Mouse (Mus musculus) liver (tissue): Measurements from ENCODE around the gene Hsd17b2.

Experiments
- DNase-seq: peaks from one replicate; pipeline ENCODE4 v3.0.0-alpha.2; 2020; ENCODE audit warnings: mixed read lengths

Hsd17b2 gene

DNA sequence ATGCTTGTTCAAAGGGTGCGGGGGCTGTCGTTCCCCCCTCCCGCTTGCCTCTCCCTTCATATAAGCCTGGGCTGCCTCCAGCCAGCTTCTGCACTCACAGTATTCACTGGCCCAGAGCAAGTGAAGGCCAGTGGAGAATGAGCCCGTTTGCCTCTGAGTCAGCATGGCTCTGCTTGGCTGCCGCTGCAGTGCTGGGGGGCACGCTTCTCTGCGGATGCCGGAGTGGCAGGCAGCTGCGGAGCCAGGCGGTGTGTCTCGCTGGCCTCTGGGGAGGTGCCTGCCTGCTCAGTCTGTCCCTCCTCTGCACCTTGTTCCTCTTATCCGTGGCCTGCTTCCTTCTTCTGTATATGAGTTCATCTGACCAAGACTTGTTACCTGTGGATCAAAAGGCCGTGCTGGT is at the start of gene Hsd17b2:
TSS of gene Hsd17b2 (plus strand) at position 46 of the 400 bp plus-strand sequence.
- no peak for DNase-seq

GRCm38 (mm10) chr8:117652318-117652717 is 49.4 kb upstream of the Hsd17b2 start:
- no peak for DNase-seq

GRCm38 (mm10) chr8:117658990-117659389 is 42.7 kb upstream of the Hsd17b2 start:
- no peak for DNase-seq

DNA sequence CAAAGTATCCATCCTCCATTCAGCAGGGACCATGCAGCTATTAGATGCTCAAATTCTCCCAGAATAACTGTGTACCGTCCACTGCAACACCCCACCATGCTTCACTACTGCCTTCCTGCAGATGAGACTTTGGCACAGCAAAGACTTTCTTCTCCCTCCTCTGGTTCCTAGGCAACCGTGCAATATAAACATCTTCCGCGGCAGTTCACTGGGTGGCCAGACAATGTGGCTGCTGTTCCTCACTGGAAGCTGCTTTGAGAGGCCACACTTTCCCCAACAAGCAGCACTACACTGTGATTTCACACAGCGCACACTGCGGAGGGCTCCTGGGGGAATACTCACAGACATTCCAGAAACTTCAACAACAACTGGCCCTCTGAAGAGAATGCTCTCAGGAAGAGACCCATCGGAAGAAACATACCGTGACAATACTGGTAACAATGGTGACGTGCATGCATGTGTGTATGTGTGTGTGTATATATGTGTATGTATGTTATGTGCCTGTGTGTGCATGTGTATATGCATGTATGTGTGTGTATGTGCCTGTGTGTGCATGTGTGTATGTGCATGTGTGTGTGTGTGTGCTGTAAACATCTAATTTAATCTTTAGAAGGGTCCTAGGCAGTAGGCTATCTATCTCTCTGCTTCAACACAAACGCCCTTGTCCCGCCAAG is 41.2 kb upstream of the Hsd17b2 start:
- no peak for DNase-seq

DNA sequence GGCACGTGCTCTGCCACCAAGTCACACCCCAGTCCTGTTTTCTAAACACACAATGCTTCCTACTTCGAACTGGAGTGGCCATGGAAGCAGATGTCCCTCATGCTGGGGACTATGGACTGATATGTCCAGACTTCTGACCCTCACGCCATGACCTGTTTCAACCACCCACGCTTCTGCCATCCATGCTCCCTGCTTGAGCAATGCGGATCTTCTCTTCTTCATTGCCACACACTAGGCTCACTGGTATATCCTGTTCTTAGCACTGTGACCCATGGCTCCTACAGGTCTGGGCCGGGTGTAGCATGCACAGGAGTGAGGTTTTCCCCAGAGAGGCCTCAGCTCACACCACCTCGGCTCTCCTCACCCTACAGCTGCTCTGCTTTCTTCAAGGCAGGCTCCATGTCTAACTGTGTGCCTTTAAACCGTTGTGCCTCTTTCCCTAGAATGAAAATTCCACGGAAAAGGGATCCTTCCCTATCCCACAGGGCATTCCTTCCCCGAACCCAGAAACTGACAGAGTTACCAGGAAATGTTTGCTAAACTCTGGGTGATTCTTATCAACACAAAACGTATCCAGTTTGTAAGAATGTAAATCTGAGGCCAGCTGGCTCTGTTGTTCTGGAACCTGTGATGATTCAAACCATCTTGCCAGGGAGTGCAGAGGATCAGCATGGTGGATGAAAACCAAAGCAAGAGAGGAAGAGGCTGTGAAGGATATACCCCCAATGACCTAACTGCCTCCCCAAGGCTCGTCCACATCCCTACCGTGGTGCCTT is 34.2 kb upstream of the Hsd17b2 start:
- DNase-seq = no peak

- no peak for DNase-seq
Observed at GRCm38 (mm10) chr8:117670461-117670860, 31.2 kb upstream of the Hsd17b2 start.

DNA sequence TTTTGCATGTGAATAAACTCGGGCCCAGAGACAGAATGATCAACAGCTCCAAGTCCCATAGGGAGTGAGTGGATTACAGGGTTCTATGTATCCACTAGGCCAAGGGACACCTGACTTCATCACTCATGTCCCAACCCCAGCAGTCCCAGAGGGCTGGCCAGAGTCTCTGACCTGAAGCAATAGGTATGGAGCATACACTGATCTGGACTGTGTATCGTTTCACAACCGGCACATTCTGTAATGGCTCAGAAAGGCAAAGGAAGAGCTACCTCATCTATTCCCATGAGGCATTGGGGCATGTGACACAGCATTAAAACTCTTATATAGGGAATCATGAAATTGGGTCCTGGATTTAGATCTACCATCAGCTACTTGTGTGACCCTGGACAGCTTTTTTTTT is 29.1 kb upstream of the Hsd17b2 start:
- no peak for DNase-seq

- DNase-seq = peak; percentile 45
Observed at GRCm38 (mm10) chr8:117673430-117673830, 28.3 kb upstream of the Hsd17b2 start, which contains the start of gene Sdr42e1. TSS of gene Sdr42e1 (minus strand) at chr8:117673689.

GRCm38 (mm10) chr8:117675171-117675570 is 26.5 kb upstream of the Hsd17b2 start:
- no peak for DNase-seq

DNA sequence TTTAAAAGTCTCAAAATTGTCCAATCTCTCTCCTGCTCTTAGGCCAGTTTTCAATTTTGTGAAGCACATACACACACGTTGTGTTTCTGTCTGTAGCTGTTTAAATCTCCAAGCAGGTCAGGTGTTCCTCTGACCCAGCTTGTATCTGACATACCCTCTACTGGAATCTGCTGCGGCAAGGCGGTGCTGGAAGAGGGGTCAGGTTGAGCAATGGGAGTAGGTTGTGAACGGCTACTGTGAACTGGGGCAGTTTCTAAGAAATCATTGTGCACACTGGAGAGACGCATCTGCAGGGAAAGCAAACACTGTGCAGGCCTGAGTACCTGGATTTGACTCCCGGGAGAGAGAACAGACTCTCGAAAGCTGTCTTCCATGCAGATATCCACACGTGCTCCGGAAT is 25.2 kb upstream of the Hsd17b2 start:
- peak; percentile 24 for DNase-seq

DNA sequence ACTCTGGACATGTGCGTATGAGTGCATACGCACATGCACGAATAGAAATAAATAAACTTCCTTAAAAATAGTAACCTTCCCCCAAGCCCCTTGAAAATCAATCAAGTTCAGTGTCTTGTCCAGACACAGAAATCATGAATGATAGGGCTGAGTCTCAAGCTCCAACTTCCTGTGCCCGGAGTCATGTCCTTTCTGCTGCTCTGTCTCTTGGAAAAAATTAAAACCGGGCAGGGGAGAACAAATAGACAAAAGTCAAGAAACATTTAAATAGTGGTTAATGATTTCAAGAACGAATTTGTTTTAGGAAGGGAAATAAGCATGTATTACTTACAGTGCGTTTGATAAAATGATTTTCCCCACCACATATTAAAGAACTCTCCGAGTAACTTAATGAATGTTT is 24.7 kb upstream of the Hsd17b2 start:
- no peak for DNase-seq

DNA sequence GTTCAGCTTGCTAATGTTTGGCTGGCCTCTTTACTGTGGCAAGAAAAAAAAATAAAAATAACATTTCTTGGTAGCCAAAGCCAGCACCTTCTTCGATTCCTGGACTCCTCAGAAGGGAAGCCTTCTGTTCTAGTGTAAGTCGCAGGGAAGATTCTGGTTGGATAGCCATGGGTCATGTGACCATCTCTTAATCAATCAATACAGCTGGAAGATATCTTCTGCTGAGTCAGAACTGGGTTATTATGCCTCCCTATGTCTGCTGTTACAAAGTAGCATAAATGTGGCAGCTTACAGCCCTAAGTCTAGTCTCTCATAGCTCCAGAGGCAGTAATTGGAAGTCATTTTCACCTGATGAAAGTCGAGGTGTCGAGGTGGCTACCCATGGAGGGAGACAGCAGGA is 23.1 kb upstream of the Hsd17b2 start:
- DNase-seq = no peak

- no peak for DNase-seq
Observed at GRCm38 (mm10) chr8:117683925-117684472, 17.7 kb upstream of the Hsd17b2 start.

DNA sequence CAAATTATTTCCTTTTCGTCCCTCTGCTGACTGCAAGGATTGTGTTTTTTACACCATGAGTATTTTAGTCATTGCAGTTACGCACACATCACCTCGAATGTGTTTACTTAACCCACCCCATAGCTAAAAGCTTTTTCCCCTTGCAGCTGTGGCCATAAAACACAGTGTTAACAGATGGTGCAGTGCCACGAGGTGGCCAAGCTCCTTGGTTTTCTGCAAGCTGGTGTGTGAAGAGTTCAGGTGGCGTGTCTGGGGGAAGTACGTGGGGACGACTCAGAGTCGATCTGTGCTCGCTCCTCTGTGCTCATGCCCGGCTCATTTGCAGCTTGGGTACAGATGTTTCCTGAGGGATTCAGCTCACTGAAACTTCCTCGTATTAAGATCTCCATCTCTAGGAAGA is 17.2 kb upstream of the Hsd17b2 start:
- DNase-seq = no peak

GRCm38 (mm10) chr8:117687890-117688289 is 13.8 kb upstream of the Hsd17b2 start:
- DNase-seq = no peak

- no peak for DNase-seq
Observed at GRCm38 (mm10) chr8:117692131-117692530, 9.6 kb upstream of the Hsd17b2 start.

- DNase-seq = no peak
Observed at GRCm38 (mm10) chr8:117695636-117696035, 6.1 kb upstream of the Hsd17b2 start.

- peak; percentile 38 for DNase-seq
Observed at GRCm38 (mm10) chr8:117697248-117697647, 4.5 kb upstream of the Hsd17b2 start.

GRCm38 (mm10) chr8:117700699-117701098 is 1.0 kb upstream of the Hsd17b2 start:
- DNase-seq = peak; percentile 29

DNA sequence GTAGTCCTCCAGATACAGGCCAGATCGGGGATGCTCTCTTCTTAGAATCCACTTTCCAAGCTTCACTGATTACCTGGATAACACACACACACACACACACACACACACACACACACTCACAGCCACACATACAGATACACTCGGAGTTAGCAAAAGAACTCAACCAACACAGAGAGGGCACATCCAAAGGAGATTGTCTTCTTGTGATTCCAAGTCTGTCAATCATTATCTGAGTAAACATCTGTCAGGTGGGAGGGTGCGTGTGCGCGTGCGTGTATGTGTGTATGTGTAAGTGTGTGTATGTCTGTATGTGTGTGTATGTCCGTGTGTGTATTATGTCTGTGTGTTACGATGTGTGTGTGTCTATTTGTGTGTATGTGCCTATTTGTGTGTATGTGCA is 458 bp upstream of the Hsd17b2 start:
- DNase-seq = no peak

GRCm38 (mm10) chr8:117702701-117703100 is 997 bp downstream of the Hsd17b2 start:
- no peak for DNase-seq

GRCm38 (mm10) chr8:117706141-117706540 is 4.4 kb downstream of the Hsd17b2 start:
- DNase-seq = no peak

GRCm38 (mm10) chr8:117712226-117712625 is 10.5 kb downstream of the Hsd17b2 start:
- no peak for DNase-seq

GRCm38 (mm10) chr8:117714604-117715003 is 12.9 kb downstream of the Hsd17b2 start:
- no peak for DNase-seq
